Mouse (Mus musculus) Patski (cell line): ENCODE measurements at regions not wholly inside any gene's neighbourhood (a gene's known extent, or its start where the extent isn't known, plus 50 kb on each side); places are given as distances from the start of the nearest gene placed in this dataset.

ENCODE experiments used
- ATAC-seq: fragments of 100-300 bp; one replicate; pipeline ENCODE4 v1.8.0; 2021
- CTCF ChIA-PET: fragments of 350-600 bp; sonication (Branson Sonifier 250); formaldehyde crosslinking; loops from one replicate; lab custom pipeline; 2022; ENCODE audit warnings: inconsistent platforms; lab: Charles Lee
- POLR2A ChIA-PET: fragments of 350-600 bp; sonication (Branson Sonifier 250); formaldehyde crosslinking; loops from one replicate; lab custom pipeline; 2022; ENCODE audit warnings: antibody characterized with exemption, inconsistent platforms; lab: Charles Lee
- DNase-seq: peaks from one replicate; pipeline ENCODE4 v3.0.0-alpha.2; 2011; ENCODE audit warnings: low read depth, low spot score
- H3K27me3 ChIP-seq: fragments of 371-371 bp; one replicate; pipeline ENCODE4 v1.5.1; 2021
- CTCF ChIP-seq: fragments of 100-300 bp; IDR thresholded peaks from one replicate; pipeline ENCODE4 v1.5.1; 2021
- in situ Hi-C: fragments of 300-500 bp; cut with MboI; formaldehyde crosslinking; loops from 3 replicates; pipeline ENCODE4 v1.11.1; 2018; ENCODE audit warnings: low pct_unique_long_range_greater_than_20kb, mixed read lengths

GRCm38 (mm10) chr8:82195112-82195511, 207.9 kb downstream of the Il15 start:
- ATAC-seq = no peak
- no peak for TF ChIP-seq CTCF
- in situ Hi-C loops = no loop called here
- ChIA-PET CTCF (no interaction called here), POLR2A (no interaction called here)
- H3K27me3 ChIP-seq = no peaks in the 10 kb centered on the region
- no peak for DNase-seq

DNA sequence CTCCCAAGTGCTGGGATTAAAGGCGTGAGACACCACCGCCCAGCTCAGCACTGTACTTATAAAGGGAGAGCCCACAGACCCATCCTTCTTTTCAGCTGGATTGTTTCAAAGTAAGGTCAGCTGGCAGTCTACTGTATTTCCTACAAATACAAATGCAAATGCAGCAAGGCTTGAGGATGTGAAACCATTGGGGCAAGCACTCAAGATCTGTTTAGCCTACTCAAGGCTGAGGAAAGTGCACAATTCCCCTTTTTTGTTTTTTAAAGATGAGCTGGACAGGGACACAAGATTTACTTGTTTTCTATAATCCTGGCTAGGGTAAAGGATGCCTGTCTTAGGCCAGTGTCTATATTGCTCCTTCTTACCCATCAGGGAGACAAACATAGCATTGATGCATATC, 212.0 kb downstream of the Il15 start:
- no peak for TF ChIP-seq CTCF
- ATAC-seq (no peak), DNase-seq (no peak)
- CTCF ChIA-PET = no interaction called here
- POLR2A ChIA-PET = no interaction called here
- in situ Hi-C loops = no loop called here
- no peaks in the 10 kb centered on the region for H3K27me3 ChIP-seq

DNA sequence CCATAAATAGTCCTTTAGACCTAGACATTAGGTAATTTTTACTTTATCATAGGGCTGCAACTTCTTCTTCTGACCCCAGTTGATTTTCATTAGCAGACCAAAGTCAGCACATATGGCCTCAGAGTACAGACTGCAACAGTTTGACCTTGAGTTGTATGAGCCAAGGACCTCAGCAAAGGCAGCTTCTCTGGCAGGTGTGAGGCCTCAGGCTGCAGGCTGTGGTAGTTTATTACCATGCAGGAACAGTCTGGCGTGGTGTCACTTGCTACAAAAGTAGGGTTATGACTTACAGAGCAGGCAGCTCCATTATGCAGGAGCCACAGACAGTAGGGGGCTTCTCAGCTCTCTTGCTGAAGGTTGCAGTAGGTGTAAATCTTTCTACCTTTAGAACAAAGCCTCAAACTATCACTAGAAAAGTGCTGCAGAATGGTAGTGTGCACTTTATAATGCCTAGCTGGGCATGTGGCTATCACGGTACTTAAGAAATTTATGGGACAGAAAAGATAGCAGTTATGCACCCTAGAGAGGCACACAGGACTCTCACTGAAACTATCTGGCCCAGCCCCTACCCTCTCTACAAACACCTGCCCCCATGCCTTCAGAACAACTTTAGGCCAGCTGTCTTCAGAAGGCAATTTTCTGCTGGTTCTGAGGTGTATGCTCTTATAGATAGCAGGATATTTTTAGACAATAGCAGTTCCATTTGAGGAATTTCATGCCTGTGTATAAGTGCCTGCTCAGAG, 215.7 kb downstream of the Il15 start:
- ATAC-seq = no peak
- H3K27me3 ChIP-seq = peaks cover 3% of the 10 kb centered on the region
- no peak for DNase-seq
- CTCF ChIA-PET = no interaction called here
- in situ Hi-C loops = no loop called here
- TF ChIP-seq CTCF = no peak
- POLR2A ChIA-PET = no interaction called here

DNA sequence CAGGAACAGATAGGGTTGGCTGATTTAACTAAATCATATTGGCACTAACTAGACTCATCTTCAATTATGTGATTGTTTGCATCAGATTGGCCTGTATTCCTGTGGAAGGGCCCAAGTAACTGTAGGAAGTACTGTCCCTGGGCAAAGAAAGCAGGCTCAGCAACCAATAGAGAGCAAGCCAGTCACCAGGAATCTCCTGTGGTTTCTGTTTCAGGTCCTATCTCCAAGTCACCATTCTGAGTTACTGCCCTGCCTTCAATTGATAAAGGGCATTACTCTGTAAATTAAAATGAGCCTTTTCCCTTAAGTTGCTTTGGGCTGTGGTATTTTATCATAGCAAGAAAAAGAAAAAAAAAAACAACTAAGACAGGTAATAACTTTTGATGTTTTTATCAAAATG, 219.0 kb downstream of the Il15 start:
- TF ChIP-seq CTCF = no peak
- no peak for DNase-seq
- H3K27me3 ChIP-seq = peaks cover 3% of the 10 kb centered on the region
- no peak for ATAC-seq
- ChIA-PET CTCF (no interaction called here), POLR2A (no interaction called here)
- in situ Hi-C loops = no loop called here
